8 mouse cellular contexts compared by ENCODE assay signal in the genomic region with DNA sequence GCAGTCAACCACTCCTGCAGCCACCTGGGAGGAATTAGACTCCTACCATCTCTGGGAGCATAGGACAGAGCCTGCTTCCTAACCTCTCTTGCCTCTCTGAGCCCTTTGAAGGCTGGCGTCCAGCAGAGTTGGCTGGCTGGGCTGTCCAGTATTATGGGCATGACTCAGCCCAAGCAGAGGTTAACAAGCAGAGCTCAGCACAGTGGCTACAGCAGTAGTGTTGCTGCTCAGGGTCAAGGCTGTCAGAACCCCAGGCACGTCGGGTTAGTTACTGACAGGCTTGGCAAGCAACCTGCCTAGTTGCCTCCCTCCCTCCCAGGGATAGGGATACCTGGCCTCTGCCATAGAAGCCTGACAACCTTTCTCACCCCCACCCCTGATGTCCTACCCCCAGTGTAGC. TPM values are rescaled to one million over a fixed set of nuclear protein-coding genes. Genes with fewer than 3 reads are reported as not detected.
DNase-seq lines count a peak whose midpoint lies in the region; ATAC-seq lines count a peak whose summit lies in the region.

No protein-coding gene starts in this region.

- H3K9me3 ChIP-seq in neural tube, embryonic 12.5 days, result no peaks in the 10 kb centered on the region
- no peaks in the 10 kb centered on the region for H3K9me3 ChIP-seq in heart, embryonic 10.5 days
- H3K9me3 ChIP-seq in limb, embryonic 13.5 days, result no peaks in the 10 kb centered on the region
- no peaks in the 10 kb centered on the region for H3K9me3 ChIP-seq in neural tube, embryonic 14.5 days (ENCODE audit: control insufficient read depth, low read length)

- no peak overlapping the region for H3K4me3 ChIP-seq in neural tube, embryonic 12.5 days
- H3K4me3 ChIP-seq in heart, embryonic 10.5 days, result no peak overlapping the region
- H3K4me3 ChIP-seq in limb, embryonic 13.5 days, result no peak overlapping the region
- H3K4me3 ChIP-seq in neural tube, embryonic 14.5 days (ENCODE audit: low read depth, low read length), result no peak overlapping the region

- no peak overlapping the region for H3K9ac ChIP-seq in neural tube, embryonic 12.5 days
- H3K9ac ChIP-seq in limb, embryonic 13.5 days, result no peak overlapping the region
- H3K9ac ChIP-seq in neural tube, embryonic 14.5 days (replicated peaks; ENCODE audit: low read depth, low read length), result no peak overlapping the region

- H3K36me3 ChIP-seq in neural tube, embryonic 12.5 days, result no peaks in the 10 kb centered on the region
- H3K36me3 ChIP-seq in heart, embryonic 10.5 days, result 0 out of 2 replicates have a peak, but pooled peaks cover 3% of the 10 kb centered on the region
- H3K36me3 ChIP-seq in limb, embryonic 13.5 days, result no peaks in the 10 kb centered on the region
- no peaks in the 10 kb centered on the region for H3K36me3 ChIP-seq in neural tube, embryonic 14.5 days (ENCODE audit: control insufficient read depth, insufficient read depth, low read length)

- H3K4me2 ChIP-seq in neural tube, embryonic 12.5 days (replicated peaks), result peak overlapping the region; percentile 66
- H3K4me2 ChIP-seq in limb, embryonic 13.5 days (replicated peaks), result peak overlapping the region; percentile 71
- H3K4me2 ChIP-seq in neural tube, embryonic 14.5 days (ENCODE audit: low read depth, low read length), result peak overlapping the region; percentile 11; the same call in 1 of the 2 replicates

- 60% methylated on average over 3 of the region's 3 CpGs for WGBS in neural tube, embryonic 12.5 days
- 55% methylated on average over 3 of the region's 3 CpGs for WGBS in heart, embryonic 10.5 days
- 40% methylated on average over 3 of the region's 3 CpGs for WGBS in limb, embryonic 13.5 days
- 46% methylated on average over 3 of the region's 3 CpGs for WGBS in neural tube, embryonic 14.5 days

- DNase-seq in neural tube, embryonic 10.5 days (ENCODE audit: extremely low spot score, low spot score), result no peak
- DNase-seq in brain, adult 2 months (ENCODE audit: low read depth, low spot score), result peak; percentile 7
- DNase-seq in heart, embryonic 10.5 days (ENCODE audit: low spot score), result no peak
- no peak for DNase-seq in thymus, postnatal 0 days (ENCODE audit: low spot score)
- no peak for DNase-seq in yolk sac, embryonic 10.5 days (ENCODE audit: low spot score)

- H3K4me1 ChIP-seq in neural tube, embryonic 12.5 days, result peaks cover 13% of the 10 kb centered on the region
- peaks cover 25% of the 10 kb centered on the region for H3K4me1 ChIP-seq in heart, embryonic 10.5 days
- peaks cover 32% of the 10 kb centered on the region for H3K4me1 ChIP-seq in limb, embryonic 13.5 days
- H3K4me1 ChIP-seq in neural tube, embryonic 14.5 days (ENCODE audit: control insufficient read depth, insufficient read depth, low read length), result peaks cover 17% of the 10 kb centered on the region

- H3K27ac ChIP-seq in neural tube, embryonic 12.5 days, result no peak overlapping the region
- 0 out of 2 replicates have a peak overlapping the region, but pooled peaks have one; percentile 36 for H3K27ac ChIP-seq in heart, embryonic 10.5 days
- no peak overlapping the region for H3K27ac ChIP-seq in limb, embryonic 13.5 days
- no peak overlapping the region for H3K27ac ChIP-seq in neural tube, embryonic 14.5 days (ENCODE audit: low read depth, low read length)

- ATAC-seq in neural tube, embryonic 12.5 days (ENCODE audit: low FRiP score, low read depth), result no peak
- no peak for ATAC-seq in limb, embryonic 13.5 days (ENCODE audit: low FRiP score, low read depth)
- no peak for ATAC-seq in neural tube, embryonic 14.5 days (ENCODE audit: low read depth)

- no peaks in the 10 kb centered on the region for H3K27me3 ChIP-seq in neural tube, embryonic 12.5 days (replicated peaks)
- H3K27me3 ChIP-seq in heart, embryonic 10.5 days (ENCODE audit: insufficient read depth, poor library complexity, severe bottlenecking), result 0 out of 2 replicates have a peak, but pooled peaks cover 14% of the 10 kb centered on the region
- H3K27me3 ChIP-seq in limb, embryonic 13.5 days, result 0 out of 2 replicates have a peak, but pooled peaks cover 3% of the 10 kb centered on the region
- H3K27me3 ChIP-seq in neural tube, embryonic 14.5 days (ENCODE audit: control insufficient read depth, insufficient read depth, low read length), result no peaks in the 10 kb centered on the region

RNA-seq across cellular contexts. Expression of gene Abcd1, which starts 1.9 kb away (rescaled TPM):
- polyA plus RNA-seq in neural tube, embryonic 12.5 days (2016; fragmentation: Nextera tagmentation; extraction: Ambion mirVana), result 11.5 and 12.0 TPM in 2 replicates
- 9.8 and 11.7 TPM in 2 replicates for polyA plus RNA-seq in heart, embryonic 10.5 days (2016; fragmentation: Nextera tagmentation; extraction: Ambion mirVana)
- 16.1 and 17.1 TPM in 2 replicates for polyA plus RNA-seq in limb, embryonic 13.5 days (2015; fragmentation: Nextera tagmentation; extraction: Ambion mirVana)
- 9.2 and 10.2 TPM in 2 replicates for polyA plus RNA-seq in neural tube, embryonic 14.5 days (2014; fragmentation: Nextera tagmentation; extraction: Ambion mirVana)
- 29.4 and 34.3 TPM in 2 replicates for polyA plus RNA-seq in thymus, postnatal 0 days (2015; fragmentation: Nextera tagmentation; extraction: Ambion mirVana)

RNA-seq across cellular contexts. Expression of gene Bcap31, which starts 2.3 kb away (rescaled TPM):
- polyA plus RNA-seq in neural tube, embryonic 12.5 days (2016; fragmentation: Nextera tagmentation; extraction: Ambion mirVana), result 124 and 129 TPM in 2 replicates
- 178 and 211 TPM in 2 replicates for polyA plus RNA-seq in heart, embryonic 10.5 days (2016; fragmentation: Nextera tagmentation; extraction: Ambion mirVana)
- 211 and 215 TPM in 2 replicates for polyA plus RNA-seq in limb, embryonic 13.5 days (2015; fragmentation: Nextera tagmentation; extraction: Ambion mirVana)
- polyA plus RNA-seq in neural tube, embryonic 14.5 days (2014; fragmentation: Nextera tagmentation; extraction: Ambion mirVana), result 112 and 132 TPM in 2 replicates
- polyA plus RNA-seq in thymus, postnatal 0 days (2015; fragmentation: Nextera tagmentation; extraction: Ambion mirVana), result 292 and 314 TPM in 2 replicates

RNA-seq across cellular contexts. Expression of gene Plxnb3, which starts 38.6 kb away (rescaled TPM):
- 0.37 and 0.57 TPM in 2 replicates for polyA plus RNA-seq in neural tube, embryonic 12.5 days (2016; fragmentation: Nextera tagmentation; extraction: Ambion mirVana)
- 0.13 and 0.46 TPM in 2 replicates for polyA plus RNA-seq in heart, embryonic 10.5 days (2016; fragmentation: Nextera tagmentation; extraction: Ambion mirVana)
- 0.37 and 0.48 TPM in 2 replicates for polyA plus RNA-seq in limb, embryonic 13.5 days (2015; fragmentation: Nextera tagmentation; extraction: Ambion mirVana)
- polyA plus RNA-seq in neural tube, embryonic 14.5 days (2014; fragmentation: Nextera tagmentation; extraction: Ambion mirVana), result 0.07 and 0.73 TPM in 2 replicates
- polyA plus RNA-seq in thymus, postnatal 0 days (2015; fragmentation: Nextera tagmentation; extraction: Ambion mirVana), result 0.09 and 0.10 TPM in 2 replicates

RNA-seq across cellular contexts. Expression of gene Slc6a8, which starts 45.3 kb away (rescaled TPM):
- 6.7 and 7.9 TPM in 2 replicates for polyA plus RNA-seq in neural tube, embryonic 12.5 days (2016; fragmentation: Nextera tagmentation; extraction: Ambion mirVana)
- polyA plus RNA-seq in heart, embryonic 10.5 days (2016; fragmentation: Nextera tagmentation; extraction: Ambion mirVana), result 5.8 and 6.2 TPM in 2 replicates
- polyA plus RNA-seq in limb, embryonic 13.5 days (2015; fragmentation: Nextera tagmentation; extraction: Ambion mirVana), result 8.3 and 8.8 TPM in 2 replicates
- polyA plus RNA-seq in neural tube, embryonic 14.5 days (2014; fragmentation: Nextera tagmentation; extraction: Ambion mirVana), result 9.7 and 11.6 TPM in 2 replicates
- 5.1 TPM in 2 replicates for polyA plus RNA-seq in thymus, postnatal 0 days (2015; fragmentation: Nextera tagmentation; extraction: Ambion mirVana)

RNA-seq across cellular contexts. Expression of gene Srpk3, which starts 55.9 kb away (rescaled TPM):
- 5.2 and 7.0 TPM in 2 replicates for polyA plus RNA-seq in neural tube, embryonic 12.5 days (2016; fragmentation: Nextera tagmentation; extraction: Ambion mirVana)
- polyA plus RNA-seq in heart, embryonic 10.5 days (2016; fragmentation: Nextera tagmentation; extraction: Ambion mirVana), result 39.2 and 81.4 TPM in 2 replicates
- polyA plus RNA-seq in limb, embryonic 13.5 days (2015; fragmentation: Nextera tagmentation; extraction: Ambion mirVana), result 23.8 and 25.7 TPM in 2 replicates
- 1.2 and 2.4 TPM in 2 replicates for polyA plus RNA-seq in neural tube, embryonic 14.5 days (2014; fragmentation: Nextera tagmentation; extraction: Ambion mirVana)
- polyA plus RNA-seq in thymus, postnatal 0 days (2015; fragmentation: Nextera tagmentation; extraction: Ambion mirVana), result 1.1 and 1.4 TPM in 2 replicates

Comparison
In these comparisons a context has a peak if more than half of its experiments do, and no peak if none do; other contexts are left out.
1. H3K4me2 ChIP-seq: peak in every context shown above with its lines; median percentile 71 in limb, embryonic 13.5 days; 66 in neural tube, embryonic 12.5 days; 11 in neural tube, embryonic 14.5 days.